Mouse (Mus musculus) forelimb bud, embryonic 11.5 days (tissue): Measurements from ENCODE around the gene Hdac7.
A peak's percentile ranks its signal among the peaks of the same experiment; 100 is the strongest.

Experiments
- DNase-seq: peaks from one replicate; pipeline ENCODE4 v3.0.0-alpha.2; 2012; ENCODE audit warnings: low read depth, low spot score

The Hdac7 gene

GRCm38 (mm10) chr15:97854551-97854950 lies 10.2 kb upstream of the Hdac7 start:
- DNase-seq, result no peak

GRCm38 (mm10) chr15:97854059-97854458 lies 9.8 kb upstream of the Hdac7 start:
- no peak for DNase-seq

GRCm38 (mm10) chr15:97852291-97852690 lies 8.0 kb upstream of the Hdac7 start:
- no peak for DNase-seq

- no peak for DNase-seq
Observed at GRCm38 (mm10) chr15:97851011-97851410, 6.7 kb upstream of the Hdac7 start.

- DNase-seq, result peak; percentile 40
Observed at GRCm38 (mm10) chr15:97850441-97850840, 6.1 kb upstream of the Hdac7 start.

GRCm38 (mm10) chr15:97849116-97849911 lies 5.0 kb upstream of the Hdac7 start:
- peak; percentile 91 for DNase-seq

- no peak for DNase-seq
Observed at GRCm38 (mm10) chr15:97847866-97848265, 3.6 kb upstream of the Hdac7 start.

GRCm38 (mm10) chr15:97847285-97847684 lies 3.0 kb upstream of the Hdac7 start:
- DNase-seq, result no peak

- DNase-seq, result no peak
Observed at GRCm38 (mm10) chr15:97846121-97846882, 2.0 kb upstream of the Hdac7 start.

GRCm38 (mm10) chr15:97843247-97843651 lies 1.1 kb downstream of the Hdac7 start:
- DNase-seq, result no peak

- DNase-seq, result no peak
Observed at GRCm38 (mm10) chr15:97842058-97842457, 2.2 kb downstream of the Hdac7 start.

GRCm38 (mm10) chr15:97841383-97841782 lies 2.9 kb downstream of the Hdac7 start:
- no peak for DNase-seq

GRCm38 (mm10) chr15:97840781-97841180 lies 3.5 kb downstream of the Hdac7 start:
- no peak for DNase-seq

- DNase-seq, result no peak
Observed at GRCm38 (mm10) chr15:97839991-97840455, 4.3 kb downstream of the Hdac7 start.

GRCm38 (mm10) chr15:97839473-97839872 lies 4.8 kb downstream of the Hdac7 start:
- no peak for DNase-seq

- no peak for DNase-seq
Observed at GRCm38 (mm10) chr15:97839012-97839411, 5.3 kb downstream of the Hdac7 start.

GRCm38 (mm10) chr15:97838395-97838794 lies 5.9 kb downstream of the Hdac7 start:
- no peak for DNase-seq

GRCm38 (mm10) chr15:97837491-97838061 lies 6.7 kb downstream of the Hdac7 start:
- DNase-seq, result no peak

GRCm38 (mm10) chr15:97836894-97837247 lies 7.4 kb downstream of the Hdac7 start:
- DNase-seq, result no peak

GRCm38 (mm10) chr15:97836153-97836893 lies 8.0 kb downstream of the Hdac7 start:
- DNase-seq, result no peak

- no peak for DNase-seq
Observed at GRCm38 (mm10) chr15:97832764-97833479, 11.4 kb downstream of the Hdac7 start.
